Mouse (Mus musculus): Measurements from ENCODE around the gene D1Pas1. TPM values are rescaled to one million over a fixed set of nuclear protein-coding genes. Genes with fewer than 3 reads are reported as not detected.

D1Pas1 gene
- not detected for total RNA-seq (2021)
- long read RNA-seq, experiment 1, result 0 reads
- long read RNA-seq, experiment 2, result 0 reads

DNA sequence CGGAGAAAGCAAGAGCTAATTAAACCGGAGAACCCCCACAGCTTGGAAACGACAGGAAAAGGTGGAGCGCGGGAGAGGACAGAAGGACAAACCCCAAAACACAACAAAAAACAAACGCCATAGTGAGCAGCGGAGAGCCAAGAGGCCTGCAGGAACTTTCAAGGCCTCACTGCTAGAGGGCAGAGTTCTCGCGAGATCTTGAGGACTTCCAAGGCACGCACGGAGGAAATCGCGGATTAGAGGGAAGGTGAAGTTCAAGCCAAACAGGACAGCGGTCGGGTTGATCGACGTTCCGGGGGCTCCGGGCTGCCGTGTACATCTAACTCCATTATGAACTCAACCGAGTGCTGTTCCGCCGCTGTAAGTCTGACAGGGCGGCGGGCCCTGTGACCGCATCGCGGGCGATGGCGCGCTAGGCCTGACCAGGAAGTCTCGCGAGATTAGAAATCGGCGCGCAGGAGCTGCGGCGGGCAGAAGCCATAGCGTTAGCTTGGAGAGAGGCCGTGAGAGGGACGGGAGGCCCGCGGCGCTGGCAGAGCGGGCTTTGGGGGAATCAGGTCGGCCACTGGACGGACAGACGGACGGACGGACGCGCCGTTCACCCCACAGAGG lies at the start of gene D1Pas1:
D1Pas1 (plus strand) TSS at position 216 of the 612 bp plus-strand sequence.
- no peak for DNase-seq (ENCODE audit: low spot score)

DNA sequence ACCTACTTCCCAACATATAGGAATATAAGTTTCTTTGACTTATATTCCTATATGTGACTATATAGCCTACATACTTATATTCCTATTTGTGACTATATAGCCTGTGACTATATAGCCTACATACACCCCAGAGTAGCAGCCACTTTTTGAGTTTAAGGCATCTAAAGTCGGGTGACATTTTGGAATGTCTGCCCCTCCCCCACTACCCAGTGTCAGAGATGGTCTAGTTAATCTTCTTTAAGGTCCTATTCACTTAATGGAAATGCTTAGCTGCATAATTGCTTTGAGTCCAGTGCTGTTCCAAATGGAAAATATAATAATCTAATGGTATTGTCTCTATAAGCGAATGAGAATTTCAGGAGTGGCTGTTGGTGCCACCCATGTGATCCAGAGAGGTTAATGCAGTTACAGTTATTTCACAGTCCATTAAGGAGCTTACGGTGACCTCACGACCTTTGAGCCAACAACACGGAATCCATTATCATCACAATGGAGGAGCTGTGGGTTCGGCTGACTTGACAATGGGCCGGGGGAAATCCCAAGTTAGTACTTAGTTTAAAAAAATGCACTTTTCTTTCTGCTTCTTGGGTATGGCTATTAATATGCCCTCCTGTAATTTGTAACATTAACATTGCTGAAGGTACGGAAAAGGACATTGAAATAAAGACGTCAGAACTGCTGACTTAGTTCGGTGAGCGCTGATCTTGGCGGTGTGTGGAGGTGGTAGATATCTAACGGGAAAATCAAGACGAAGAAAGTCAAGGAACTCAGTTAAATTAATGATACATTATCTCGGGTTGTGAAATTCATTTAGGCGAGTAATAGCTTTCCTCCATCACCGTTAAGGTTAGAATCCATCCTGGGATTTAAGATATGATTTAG lies 44.5 kb upstream of the D1Pas1 start:
- DNase-seq (ENCODE audit: low spot score), result no peak

DNA sequence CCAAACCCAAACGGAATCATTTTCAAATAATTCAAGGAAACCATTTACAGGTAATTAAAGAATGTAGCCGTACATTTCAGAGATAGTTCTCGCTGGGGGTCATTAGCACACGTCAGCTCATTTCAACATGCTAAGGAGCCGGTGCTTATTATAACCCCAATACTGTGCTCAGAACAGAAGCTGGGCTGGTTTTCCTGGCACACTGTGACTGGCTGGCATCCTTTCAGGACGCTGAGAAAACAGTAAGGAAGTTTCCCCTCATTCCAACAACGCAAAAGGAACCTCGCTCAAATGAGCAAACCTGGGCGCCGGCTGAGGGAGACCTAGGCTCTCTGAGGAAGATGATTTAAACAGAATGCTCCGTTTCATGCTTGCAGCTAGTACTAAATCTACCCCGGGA lies 43.2 kb upstream of the D1Pas1 start:
- DNase-seq (ENCODE audit: low spot score), result no peak

DNA sequence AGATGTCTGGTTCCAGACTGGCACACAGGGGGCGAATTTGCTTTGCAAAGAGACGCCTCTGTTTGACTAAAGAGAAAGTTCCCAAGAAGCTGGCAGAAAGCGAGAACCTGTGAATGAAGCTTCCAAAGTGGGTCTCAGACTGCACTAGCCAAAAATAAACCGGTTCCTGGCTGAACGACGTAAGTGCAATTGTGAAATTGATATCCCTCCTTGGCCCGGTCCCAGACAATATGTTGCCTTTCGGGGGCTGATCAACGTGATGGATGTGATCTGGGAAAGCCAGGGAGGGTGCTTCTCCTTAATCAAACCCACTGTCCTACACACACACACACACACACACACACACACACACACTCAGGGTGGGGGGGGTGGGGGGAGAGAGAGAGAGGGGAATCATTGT lies 41.8 kb upstream of the D1Pas1 start:
- no peak for DNase-seq (ENCODE audit: low spot score)

DNA sequence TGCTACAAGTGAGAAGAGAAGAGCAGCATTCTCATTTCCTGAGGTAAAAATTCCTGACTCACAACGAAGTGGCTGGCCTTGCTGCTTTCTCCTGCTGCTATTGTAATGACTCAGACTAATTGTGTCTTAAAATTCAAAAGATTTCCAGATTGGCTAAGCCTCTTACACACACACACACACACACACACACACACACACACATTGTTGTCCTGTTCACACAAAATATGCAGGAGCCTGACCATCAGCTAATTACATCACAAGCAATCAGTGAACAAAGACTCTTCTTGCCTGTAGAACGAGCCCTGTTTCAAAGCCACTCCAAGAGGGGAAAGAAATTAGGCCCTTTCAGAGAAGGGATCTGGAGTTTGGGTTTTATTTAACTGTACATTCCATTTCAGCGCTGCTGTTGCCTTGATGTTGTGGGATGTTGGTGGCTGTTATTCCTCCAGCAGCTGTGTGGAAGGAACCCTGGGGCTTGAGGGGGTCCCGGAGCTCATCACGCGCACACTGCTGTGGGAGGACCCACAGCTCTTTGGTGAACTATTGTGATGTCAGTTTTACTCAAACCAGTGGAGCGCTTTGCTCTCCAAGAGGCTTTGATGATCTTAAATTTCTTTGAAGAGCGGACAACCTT lies 40.8 kb upstream of the D1Pas1 start:
- no peak for DNase-seq (ENCODE audit: low spot score)

DNA sequence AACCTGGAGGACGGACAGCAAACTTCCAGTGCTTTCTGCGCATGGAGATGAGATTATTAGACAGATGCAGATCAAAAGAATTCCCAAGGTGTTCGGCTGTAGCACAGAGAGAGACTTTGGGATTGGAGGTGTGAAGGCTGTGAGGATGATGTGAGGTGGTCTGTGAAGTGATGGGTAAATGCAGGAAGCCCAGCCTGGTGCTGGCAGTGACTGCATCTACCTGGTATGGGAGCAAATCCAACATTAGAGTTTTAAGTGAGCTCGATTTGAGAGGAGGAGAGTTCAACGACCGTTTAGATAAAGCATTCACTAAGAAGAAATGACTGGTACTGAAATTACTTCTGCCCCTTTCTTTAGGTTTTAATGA lies 40.3 kb upstream of the D1Pas1 start:
- DNase-seq (ENCODE audit: low spot score), result no peak

DNA sequence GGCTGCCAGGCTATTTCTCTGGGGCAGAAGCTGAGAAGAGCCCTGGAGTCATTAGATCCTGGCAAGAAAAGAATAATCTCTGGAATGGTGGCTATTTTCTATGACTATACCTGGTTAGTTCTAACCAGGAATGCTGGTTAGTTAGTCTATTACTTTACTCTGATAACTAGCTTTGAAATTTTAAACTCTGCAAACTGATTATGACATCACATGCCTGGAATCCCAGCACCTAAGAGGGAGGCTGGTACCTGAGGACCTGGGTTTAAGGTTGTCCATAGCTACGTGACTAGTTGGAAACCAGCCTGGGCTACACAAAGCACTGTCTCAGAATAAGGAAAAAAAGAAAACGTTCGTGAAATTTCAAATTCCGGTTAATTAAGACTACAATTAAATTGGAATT lies 39.7 kb upstream of the D1Pas1 start:
- no peak for DNase-seq (ENCODE audit: low spot score)

DNA sequence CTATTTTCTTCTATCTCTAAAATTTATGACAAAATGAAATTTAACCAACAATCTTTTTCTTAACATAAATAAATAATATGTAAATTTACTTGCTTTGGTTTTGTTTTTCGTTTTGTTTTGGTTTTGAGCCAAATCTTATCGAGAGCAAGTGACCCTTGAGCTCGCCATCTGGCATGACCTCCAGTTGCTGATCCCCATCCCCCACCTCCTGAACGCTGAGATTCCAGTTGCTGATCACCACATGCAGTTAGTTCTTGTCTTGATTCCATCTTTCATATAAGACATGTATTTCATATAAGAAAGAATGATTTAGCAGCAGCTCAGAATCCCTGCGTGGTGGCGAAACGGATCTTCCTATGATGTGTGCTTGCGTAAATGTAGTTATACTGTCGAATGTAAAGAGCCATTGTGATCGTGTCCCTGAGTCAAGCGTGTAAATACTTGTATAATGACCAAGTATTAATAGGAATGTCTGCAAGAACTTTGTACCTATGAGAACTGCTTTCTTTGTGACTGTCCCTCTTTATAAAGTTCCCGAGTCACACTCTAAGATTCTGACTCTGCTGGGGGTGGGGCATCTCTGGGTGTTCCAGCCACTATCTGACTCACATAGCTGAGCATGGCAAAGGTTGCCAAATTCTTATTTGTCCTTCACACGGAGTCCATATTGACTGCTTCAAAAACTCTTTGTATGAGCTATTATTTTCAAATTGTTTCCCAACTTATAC lies 36.9 kb upstream of the D1Pas1 start:
- DNase-seq (ENCODE audit: low spot score), result no peak

DNA sequence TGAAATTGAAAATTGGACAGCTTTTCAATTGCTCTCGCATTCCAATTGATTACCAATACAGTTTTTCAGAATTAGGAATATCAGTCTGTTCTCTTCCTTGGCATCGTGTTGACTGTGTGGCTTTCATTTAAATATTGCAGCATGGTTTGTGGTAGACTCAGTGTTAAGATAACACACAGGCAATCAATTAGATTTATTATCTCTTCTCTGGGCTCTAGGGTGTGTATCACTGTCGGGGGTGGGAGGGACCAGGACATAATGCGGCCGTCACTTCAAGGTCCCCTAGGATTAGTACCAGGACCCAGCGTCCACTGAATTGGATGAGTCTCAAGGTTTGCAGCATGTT lies 36.4 kb upstream of the D1Pas1 start:
- DNase-seq (ENCODE audit: low spot score), result no peak

DNA sequence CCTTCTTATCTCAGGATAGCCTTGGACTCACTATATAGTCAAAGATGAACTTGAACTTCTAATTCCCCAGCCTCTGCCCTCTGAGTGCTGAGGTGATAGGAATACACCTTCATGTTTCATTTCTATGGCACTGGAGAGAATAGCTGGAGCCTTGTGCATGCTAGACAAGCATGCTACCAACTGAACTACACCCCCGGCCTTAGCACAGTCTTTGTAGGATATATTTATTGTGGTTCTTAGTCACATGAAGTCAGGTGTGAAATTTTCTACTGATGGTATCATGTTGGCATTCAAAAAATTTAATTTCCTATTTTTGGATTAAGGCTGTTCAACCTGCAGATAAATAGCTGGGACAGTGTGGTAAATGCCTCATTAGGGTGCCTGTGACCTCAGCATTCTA lies 33.0 kb upstream of the D1Pas1 start:
- DNase-seq (ENCODE audit: low spot score), result no peak

DNA sequence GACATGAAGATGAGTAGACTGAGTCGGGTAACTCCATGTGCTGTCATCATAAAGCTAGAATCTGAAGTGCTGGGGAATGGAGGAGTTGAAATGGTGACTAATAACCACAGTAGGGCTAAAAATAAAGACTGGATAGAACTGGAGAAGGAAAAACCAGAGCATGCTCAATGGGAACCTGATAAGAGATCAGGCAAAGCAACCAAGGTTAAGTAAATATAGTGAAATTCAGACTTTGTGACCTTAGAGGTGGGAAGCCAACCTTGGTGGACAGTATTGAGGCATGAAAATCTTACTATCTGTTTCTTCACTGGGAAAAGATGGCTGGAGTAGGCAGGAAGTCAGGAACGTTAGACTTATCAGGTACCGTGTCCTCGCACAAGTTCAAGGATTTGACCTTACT lies 14.8 kb upstream of the D1Pas1 start:
- no peak for DNase-seq (ENCODE audit: low spot score)

DNA sequence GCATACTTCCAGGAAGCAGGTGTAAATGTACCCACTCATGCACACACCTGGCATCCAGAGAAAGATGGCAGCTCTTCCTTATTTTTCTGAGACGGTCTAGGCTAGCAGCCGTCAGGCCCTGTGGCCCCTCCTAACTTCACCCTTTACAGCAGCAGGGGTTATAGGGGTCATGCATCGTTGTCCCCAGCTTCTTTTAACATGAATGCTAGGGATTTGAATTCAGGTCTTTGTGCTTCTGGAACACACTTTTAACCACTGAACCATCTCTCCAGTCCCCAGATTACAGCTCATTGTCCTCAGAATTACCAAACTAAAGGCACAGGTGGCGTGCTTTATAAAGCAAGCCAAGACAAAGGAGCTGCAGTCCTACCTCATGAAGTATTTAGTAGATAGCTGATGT lies 12.6 kb upstream of the D1Pas1 start:
- DNase-seq (ENCODE audit: low spot score), result no peak

DNA sequence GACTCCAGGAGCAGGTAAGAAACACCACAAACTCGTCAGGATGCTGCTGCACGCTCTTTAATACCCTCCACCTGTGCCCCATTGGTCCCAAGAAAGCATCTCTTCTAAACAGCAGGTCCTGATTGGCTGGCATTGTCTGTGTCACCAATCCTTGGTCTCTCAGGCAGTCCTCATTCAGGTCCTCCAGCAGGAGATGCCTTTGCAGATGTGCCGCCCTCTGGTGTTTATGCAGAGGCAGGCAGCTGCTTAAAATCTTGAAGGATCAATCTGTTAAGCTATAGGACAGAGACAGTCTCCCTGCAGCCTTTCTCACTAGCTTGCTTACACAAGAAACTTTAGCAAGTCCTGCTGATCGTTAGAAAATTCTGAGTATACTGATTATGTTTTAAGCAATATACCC lies 7.8 kb upstream of the D1Pas1 start:
- no peak for DNase-seq (ENCODE audit: low spot score)

DNA sequence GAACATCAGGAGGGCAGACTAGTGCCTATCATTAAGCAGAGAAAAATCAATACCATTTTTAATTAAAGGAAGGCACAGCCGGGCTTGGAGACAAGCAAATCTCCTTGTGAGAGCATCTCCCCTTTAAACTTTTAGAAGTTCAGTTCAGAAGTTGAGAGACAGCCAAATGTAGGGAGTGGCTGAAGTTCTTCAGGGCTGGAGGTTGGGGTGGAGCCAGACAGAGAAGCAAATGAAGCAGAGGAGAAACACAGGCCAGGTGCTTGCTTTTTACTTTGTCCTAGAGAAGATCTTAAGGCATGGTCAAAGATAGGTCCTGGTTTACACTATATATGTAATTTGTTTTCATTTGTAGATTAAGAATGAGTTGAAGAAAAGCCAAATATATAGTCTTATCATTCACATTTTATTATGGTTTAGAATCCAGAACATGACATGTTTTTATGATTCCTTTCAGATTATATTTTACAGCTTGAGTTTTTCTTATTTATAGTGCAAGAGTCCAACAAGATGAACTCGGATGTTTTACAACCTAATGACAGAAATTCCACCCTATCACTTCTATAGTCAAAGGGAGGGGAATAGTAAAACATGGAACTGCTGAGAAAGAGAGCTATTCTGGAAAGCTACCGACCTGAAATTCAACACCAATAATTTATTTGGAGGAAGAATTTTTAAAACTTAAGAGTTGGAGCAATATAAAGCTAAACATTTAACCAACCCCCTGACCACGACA lies 2.9 kb upstream of the D1Pas1 start:
- DNase-seq (ENCODE audit: low spot score), result no peak

DNA sequence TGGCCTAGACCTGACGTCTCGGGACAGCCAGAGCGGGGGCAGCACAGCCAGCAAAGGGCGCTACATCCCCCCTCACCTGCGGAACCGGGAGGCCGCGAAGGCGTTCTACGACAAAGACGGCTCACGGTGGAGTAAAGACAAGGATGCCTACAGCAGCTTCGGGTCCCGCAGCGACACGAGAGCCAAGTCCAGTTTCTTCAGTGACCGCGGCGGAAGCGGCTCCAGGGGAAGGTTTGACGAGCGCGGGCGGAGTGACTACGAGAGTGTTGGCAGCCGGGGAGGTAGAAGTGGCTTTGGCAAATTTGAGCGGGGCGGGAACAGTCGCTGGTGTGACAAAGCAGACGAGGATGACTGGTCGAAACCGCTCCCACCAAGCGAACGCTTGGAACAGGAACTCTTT lies 710 bp downstream of the D1Pas1 start:
- no peak for DNase-seq (ENCODE audit: low spot score)

DNA sequence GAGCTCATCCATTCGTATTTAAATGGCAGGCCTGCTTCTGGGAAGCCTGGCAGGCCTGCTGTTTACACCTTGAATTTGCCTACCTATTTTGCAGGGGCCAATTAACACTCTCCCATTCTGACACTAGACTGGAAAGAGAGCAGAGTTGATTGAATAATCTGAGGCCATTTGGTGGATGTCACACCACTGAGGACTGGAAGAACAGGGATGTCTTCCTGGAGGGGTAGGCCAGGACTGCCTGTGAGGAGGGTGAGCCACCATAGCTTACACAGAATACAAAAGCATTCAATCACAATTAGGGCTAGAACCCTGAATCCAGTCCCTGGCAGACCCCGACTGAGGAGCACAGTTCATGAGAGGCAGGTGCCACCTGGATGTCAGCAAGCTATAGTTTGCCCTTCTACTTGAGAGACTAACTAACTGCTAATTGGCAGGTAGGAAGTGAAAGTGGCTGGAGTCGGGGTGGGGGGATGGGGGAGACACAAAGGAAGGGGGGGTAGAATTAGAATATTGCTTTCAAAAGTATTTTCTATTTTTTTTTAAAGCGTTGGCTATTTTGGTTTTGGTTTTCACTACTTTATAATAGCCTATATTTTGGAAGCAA lies 9.8 kb downstream of the D1Pas1 start:
- no peak for DNase-seq (ENCODE audit: low spot score)

DNA sequence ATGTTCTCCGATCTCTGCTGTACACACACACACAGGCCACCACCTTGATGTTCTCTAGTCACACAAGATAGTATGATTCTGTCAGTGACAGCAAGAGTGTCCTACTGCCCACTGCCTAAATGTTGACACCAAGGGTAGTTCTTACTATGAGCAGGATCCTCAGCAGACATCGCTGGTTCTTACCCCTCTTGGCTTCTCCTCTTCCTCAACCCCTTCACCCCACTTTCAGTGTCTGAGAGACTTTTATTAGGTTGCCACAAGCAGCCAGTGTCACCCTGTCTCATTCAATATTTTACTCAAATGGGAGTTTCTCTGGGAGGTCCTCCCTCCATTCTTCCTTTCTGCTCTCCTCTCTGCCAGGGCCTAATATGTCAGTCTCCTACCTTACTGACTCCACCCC lies 10.6 kb downstream of the D1Pas1 start:
- no peak for DNase-seq (ENCODE audit: low spot score)

DNA sequence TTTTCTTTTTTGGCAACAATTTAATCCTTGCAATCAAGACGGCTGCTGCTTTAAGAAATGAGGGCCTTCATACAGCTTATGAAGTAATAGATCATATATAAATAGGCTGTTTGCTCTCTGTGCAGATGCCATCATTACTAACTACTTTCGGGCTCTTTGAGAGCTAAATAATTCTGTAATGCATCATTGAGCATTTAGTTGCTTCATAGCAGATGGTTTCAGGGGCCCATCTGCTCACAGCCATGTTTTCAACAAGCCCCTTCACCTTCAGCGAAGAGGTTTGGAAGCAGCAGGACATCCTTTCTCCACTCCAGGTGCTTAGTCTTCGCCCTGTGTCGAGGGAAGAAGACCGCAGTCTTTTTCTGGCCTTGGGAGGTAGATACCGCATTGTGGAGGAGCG lies 12.2 kb downstream of the D1Pas1 start:
- no peak for DNase-seq (ENCODE audit: low spot score)

DNA sequence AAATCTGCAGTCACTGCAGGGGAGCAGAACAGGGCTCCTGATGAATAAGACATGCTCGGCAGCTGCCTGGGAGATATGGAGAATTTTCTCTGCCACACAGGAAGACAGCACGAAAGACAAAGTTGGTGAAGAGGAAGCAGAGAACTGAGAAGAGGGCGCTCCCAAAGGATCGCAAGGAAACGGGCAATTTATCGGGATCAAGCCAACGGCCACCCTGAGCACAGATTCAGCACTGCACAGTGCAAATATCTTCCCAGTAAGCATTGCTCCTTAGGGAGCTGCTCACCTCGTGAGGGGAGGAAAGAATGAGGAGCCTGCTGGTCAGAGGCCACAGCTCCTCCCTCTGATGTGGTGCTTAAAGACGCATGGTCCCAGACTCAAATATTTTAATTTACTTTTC lies 13.3 kb downstream of the D1Pas1 start:
- no peak for DNase-seq (ENCODE audit: low spot score)

DNA sequence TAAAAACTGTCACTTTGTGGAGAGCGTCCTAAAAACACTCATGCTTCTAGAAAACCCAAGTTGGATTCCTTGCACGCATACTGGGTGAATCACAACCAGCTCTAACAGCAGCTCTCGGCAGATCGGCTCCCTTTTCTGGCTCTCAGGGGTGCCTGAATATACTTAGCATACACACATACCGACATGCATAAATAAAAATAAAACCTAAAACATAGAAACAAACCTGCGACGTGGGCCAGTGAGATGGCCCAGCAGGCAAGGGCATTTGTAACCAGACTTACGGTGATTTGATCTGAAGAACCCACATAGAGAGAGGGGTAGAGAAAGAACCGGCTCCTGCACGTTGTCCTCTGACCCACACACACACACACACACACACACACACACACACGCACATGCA lies 17.9 kb downstream of the D1Pas1 start:
- no peak for DNase-seq (ENCODE audit: low spot score)

DNA sequence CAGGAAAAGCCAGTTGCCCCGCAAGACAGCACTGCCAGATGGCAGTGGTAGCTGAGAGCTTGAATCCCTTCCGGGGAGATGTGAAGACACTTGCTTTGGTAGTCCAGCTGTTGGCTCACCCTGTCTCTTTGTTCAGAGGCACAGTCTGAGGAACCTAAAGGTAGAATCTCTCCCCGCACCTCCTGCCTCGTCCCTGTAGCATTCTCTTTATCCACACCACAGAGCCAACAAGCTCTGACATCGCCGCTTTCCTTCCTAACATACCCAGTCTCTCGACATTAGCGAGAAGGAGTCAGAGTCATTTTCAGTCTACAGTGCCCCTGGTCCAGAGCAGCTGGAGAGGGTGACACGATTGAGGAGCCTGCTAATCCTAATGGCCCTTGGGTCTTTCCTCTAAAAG lies 18.9 kb downstream of the D1Pas1 start:
- DNase-seq (ENCODE audit: low spot score), result no peak

Measured in gastrocnemius, adult 18-20 months (tissue).